Mouse (Mus musculus): ENCODE results near the gene Gm20831.
"Not testable (repeated sequence)": the region's sequence is repeated elsewhere in the genome, so short reads cannot be mapped to it uniquely, and the experiment has no call there.

Gm20831 gene

DNA sequence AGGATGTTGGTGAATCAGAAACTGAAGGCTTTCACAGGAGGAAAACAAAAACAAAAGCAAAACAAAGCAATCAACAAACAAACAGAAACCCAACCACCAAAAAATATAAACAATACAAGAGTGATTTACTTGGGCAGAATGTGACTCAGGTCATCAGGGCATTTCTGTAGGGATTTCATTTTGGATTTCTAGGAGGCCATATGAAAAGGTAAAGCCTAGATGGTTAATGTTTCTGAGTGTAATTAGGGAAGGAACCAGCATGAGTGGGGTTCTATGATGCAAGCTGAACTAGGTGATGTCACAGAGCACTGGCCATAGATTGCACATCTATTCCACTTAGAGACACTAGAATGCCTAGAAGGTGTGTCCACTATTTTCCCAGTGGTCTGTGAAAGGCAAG lies at the start of gene Gm20831, which contains the start of gene Gm20772:
Gm20831 (plus strand) TSS at position 301 of the 400 bp plus-strand sequence.
Gm20772 (plus strand) TSS at position 301 of the 400 bp plus-strand sequence.
- in situ Hi-C loops (cut with MseI, MboI) = not testable (repeated sequence)

DNA sequence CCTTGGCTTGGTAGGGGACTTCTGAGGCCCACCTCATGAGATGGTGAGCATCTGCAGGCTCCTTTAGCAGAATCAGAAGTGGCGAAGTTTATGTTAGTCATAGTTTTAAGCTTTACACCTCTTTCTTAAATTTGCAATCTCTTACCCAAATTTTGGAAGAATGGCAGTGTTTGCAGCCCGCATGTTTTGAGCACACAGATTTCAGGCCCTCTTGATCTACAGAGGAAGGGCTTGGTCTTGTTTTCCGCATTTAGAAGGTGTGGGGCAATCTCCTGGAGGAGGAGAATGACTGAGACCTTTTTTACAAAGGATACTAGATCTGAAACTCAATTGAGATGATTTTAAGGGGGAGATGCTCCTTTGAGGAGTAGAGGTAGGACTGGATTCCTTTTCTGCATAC lies 28.4 kb upstream of the Gm20831 start, which contains the start of gene Gm21904:
Gm21904 (minus strand) TSS at position 101 of the 400 bp plus-strand sequence.
- in situ Hi-C loops (cut with MseI, MboI) = not testable (repeated sequence)

DNA sequence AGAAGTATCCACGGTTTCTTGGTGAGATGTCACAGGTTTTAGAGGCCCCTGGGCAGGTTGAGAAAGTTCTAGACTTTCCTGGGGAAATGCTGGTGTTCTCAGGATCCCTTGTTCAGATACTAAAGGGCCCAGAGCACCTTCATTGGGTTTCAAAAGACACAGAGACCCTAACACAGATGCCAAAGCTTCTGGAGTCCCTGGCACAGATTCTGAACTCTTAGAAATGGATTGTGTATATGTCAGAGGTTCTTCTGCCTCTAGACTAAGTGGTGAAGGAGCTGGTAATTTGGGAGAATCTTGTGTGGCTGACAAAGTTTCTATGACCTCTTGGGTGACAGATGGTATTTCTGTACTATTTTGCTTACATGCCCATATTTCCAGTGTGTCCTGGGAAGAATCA lies 62.7 kb downstream of the Gm20831 start, which contains the start of gene Srsy:
Srsy (minus strand) TSS at position 101 of the 400 bp plus-strand sequence.
- in situ Hi-C loops (cut with MseI, MboI) = not testable (repeated sequence)
